Mouse (Mus musculus): ENCODE measurements at regions not wholly inside any gene's neighbourhood (a gene's known extent, or its start where the extent isn't known, plus 50 kb on each side); places are given as distances from the start of the nearest gene placed in this dataset.

- Histone ChIP-seq H3K9ac (ENCODE audit: low read depth, low read length) (no peak overlapping the region), H3K9me3 (ENCODE audit: control insufficient read depth, low read length) (no peaks in the 10 kb centered on the region), H3K4me3 (ENCODE audit: low read length) (no peak overlapping the region), H3K36me3 (ENCODE audit: control insufficient read depth, insufficient read depth, low read length) (no peaks in the 10 kb centered on the region), H3K27ac (ENCODE audit: low read length) (0 out of 2 replicates have a peak overlapping the region, but pooled peaks have one; percentile 19), H3K4me2 (ENCODE audit: low read depth, low read length) (no peak overlapping the region), H3K4me1 (ENCODE audit: control insufficient read depth, insufficient read depth, low read length) (peaks cover 30% of the 10 kb centered on the region), H3K27me3 (replicated peaks; ENCODE audit: control insufficient read depth, insufficient read depth, low read length) (no peaks in the 10 kb centered on the region)
- 56% methylated on average over 5 of the region's 5 CpGs for WGBS
- peak; percentile 67 for ATAC-seq
Measured at GRCm38 (mm10) chr16:93366383-93366941, 237.4 kb downstream of the Setd4 start.

DNA sequence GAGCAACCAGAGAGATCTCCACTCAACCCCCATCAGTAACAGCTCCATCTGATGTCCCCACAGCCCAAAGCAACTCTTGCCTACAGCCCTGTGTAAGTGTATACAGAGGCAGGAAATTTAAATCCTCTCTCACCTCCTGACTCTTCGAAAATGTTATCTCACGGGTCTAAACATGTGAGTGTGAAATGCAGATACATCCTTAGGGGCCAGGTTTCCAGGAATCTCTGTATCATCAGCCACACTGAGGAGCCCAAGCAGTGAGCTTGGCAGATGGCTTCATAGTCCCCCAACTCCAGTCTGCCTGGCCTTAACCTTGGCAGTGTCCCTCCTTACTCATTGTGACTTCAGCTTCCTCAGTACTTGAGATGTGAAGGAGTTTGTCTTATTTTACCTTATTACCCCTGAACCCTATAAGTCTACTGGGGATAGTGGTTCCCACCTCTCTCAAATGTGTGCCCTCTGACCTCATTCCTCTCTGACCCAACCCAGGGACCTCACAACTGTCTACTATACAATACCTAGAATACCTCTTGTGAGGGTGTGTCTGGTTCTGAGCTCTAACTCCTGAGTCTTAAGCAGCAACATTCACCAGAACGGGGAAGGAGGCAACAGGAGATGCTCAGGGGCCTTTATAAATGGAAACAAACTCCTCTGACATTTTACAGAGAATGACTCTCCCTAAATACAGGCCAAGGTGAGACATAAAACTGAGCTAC, 238.5 kb downstream of the Setd4 start:
- Histone ChIP-seq H3K9ac (ENCODE audit: low read depth, low read length) (no peak overlapping the region), H3K4me3 (ENCODE audit: low read length) (no peak overlapping the region), H3K9me3 (ENCODE audit: control insufficient read depth, low read length) (no peaks in the 10 kb centered on the region), H3K27me3 (replicated peaks; ENCODE audit: control insufficient read depth, insufficient read depth, low read length) (no peaks in the 10 kb centered on the region), H3K4me1 (ENCODE audit: control insufficient read depth, insufficient read depth, low read length) (peaks cover 30% of the 10 kb centered on the region), H3K27ac (ENCODE audit: low read length) (no peak overlapping the region), H3K36me3 (ENCODE audit: control insufficient read depth, insufficient read depth, low read length) (no peaks in the 10 kb centered on the region), H3K4me2 (ENCODE audit: low read depth, low read length) (no peak overlapping the region)
- WGBS = 55% methylated on average over 3 of the region's 3 CpGs
- ATAC-seq = no peak

GRCm38 (mm10) chr16:93359772-93360171, 244.1 kb downstream of the Setd4 start:
- no peaks in the 10 kb centered on the region for H3K9me3 ChIP-seq (ENCODE audit: control insufficient read depth, low read length)
- H3K27me3 ChIP-seq (replicated peaks; ENCODE audit: control insufficient read depth, insufficient read depth, low read length) = no peaks in the 10 kb centered on the region
- no peak overlapping the region for H3K27ac ChIP-seq (ENCODE audit: low read length)
- peaks cover 4% of the 10 kb centered on the region; the same call in 1 of the 2 replicates for H3K4me1 ChIP-seq (ENCODE audit: control insufficient read depth, insufficient read depth, low read length)
- no peaks in the 10 kb centered on the region for H3K36me3 ChIP-seq (ENCODE audit: control insufficient read depth, insufficient read depth, low read length)
- H3K4me2 ChIP-seq (ENCODE audit: low read depth, low read length) = no peak overlapping the region
- WGBS = 85% methylated on average over 8 of the region's 8 CpGs
- H3K9ac ChIP-seq (ENCODE audit: low read depth, low read length) = no peak overlapping the region
- no peak overlapping the region for H3K4me3 ChIP-seq (ENCODE audit: low read length)
- ATAC-seq = peak; percentile 56

- no peak overlapping the region for H3K4me3 ChIP-seq (ENCODE audit: low read length)
- no peaks in the 10 kb centered on the region for H3K36me3 ChIP-seq (ENCODE audit: control insufficient read depth, insufficient read depth, low read length)
- no peak for ATAC-seq
- no peak overlapping the region for H3K27ac ChIP-seq (ENCODE audit: low read length)
- no peak overlapping the region for H3K4me2 ChIP-seq (ENCODE audit: low read depth, low read length)
- H3K27me3 ChIP-seq (replicated peaks; ENCODE audit: control insufficient read depth, insufficient read depth, low read length) = no peaks in the 10 kb centered on the region
- no peaks in the 10 kb centered on the region for H3K4me1 ChIP-seq (ENCODE audit: control insufficient read depth, insufficient read depth, low read length)
- H3K9ac ChIP-seq (ENCODE audit: low read depth, low read length) = no peak overlapping the region
- no peaks in the 10 kb centered on the region for H3K9me3 ChIP-seq (ENCODE audit: control insufficient read depth, low read length)
- WGBS = 90% methylated on average over 6 of the region's 6 CpGs
Measured at GRCm38 (mm10) chr16:93358613-93359012, 245.2 kb downstream of the Setd4 start.

DNA sequence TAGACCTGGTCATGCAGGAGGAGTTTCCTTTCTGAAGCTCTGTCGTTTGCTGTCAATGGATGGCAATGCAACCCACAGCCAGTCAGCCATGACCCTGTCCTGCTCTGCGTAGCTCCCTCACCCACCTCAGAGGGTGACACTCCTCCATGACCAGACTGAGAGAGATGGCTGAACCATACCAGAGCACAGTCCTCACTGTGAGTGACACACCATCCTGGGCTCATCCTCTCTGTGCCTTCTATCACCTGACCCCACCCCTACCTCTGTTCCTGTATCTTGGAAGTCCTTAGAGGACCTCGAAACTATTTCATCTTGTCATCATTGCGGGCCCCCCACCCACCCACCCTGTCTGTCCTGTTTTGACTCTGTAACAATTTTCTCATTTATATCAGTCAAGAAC, 245.7 kb downstream of the Setd4 start:
- Histone ChIP-seq H3K4me2 (ENCODE audit: low read depth, low read length) (no peak overlapping the region), H3K9ac (ENCODE audit: low read depth, low read length) (no peak overlapping the region), H3K9me3 (ENCODE audit: control insufficient read depth, low read length) (no peaks in the 10 kb centered on the region), H3K4me3 (ENCODE audit: low read length) (no peak overlapping the region), H3K27me3 (replicated peaks; ENCODE audit: control insufficient read depth, insufficient read depth, low read length) (no peaks in the 10 kb centered on the region), H3K36me3 (ENCODE audit: control insufficient read depth, insufficient read depth, low read length) (no peaks in the 10 kb centered on the region), H3K27ac (ENCODE audit: low read length) (no peak overlapping the region), H3K4me1 (ENCODE audit: control insufficient read depth, insufficient read depth, low read length) (no peaks in the 10 kb centered on the region)
- WGBS = 86% methylated on average over 4 of the region's 4 CpGs
- ATAC-seq = no peak

DNA sequence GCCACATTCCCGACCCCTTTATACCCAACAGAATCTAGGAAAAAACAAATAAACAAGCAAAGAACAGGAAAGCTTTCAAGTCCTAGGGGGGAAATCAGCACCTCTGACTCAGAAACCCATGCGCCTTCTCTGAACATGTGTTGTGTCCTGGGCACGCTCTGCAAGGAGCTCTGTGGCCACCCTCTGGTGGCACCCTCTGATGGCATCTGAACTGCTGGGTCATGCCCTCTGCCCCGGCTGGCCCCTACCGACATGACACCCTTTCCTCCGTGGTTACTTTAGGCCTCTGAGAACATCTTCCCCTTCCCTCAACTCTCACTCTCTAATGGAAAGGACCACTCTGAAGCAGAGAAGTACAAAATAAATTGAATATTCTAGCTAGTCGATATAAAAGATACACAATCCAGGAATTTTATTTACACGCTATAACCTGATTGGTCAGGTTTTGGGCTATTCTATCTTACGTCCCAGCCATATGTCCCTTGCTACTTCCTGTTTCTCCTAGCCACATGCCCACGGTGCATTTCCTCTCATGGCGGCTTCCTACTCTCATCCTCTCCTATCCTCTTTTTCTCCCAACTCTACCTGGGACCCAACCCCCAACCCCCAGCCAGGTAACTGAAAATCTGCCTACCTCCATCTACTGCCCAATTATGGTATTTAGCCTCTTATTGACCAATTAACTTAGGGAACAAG, 248.5 kb downstream of the Setd4 start:
- H3K4me2 ChIP-seq (ENCODE audit: low read depth, low read length) = no peak overlapping the region
- no peak overlapping the region for H3K27ac ChIP-seq (ENCODE audit: low read length)
- no peak for ATAC-seq
- H3K36me3 ChIP-seq (ENCODE audit: control insufficient read depth, insufficient read depth, low read length) = no peaks in the 10 kb centered on the region
- H3K4me1 ChIP-seq (ENCODE audit: control insufficient read depth, insufficient read depth, low read length) = no peaks in the 10 kb centered on the region
- 81% methylated on average over 11 of the region's 11 CpGs for WGBS
- no peak overlapping the region for H3K9ac ChIP-seq (ENCODE audit: low read depth, low read length)
- no peaks in the 10 kb centered on the region for H3K27me3 ChIP-seq (replicated peaks; ENCODE audit: control insufficient read depth, insufficient read depth, low read length)
- no peaks in the 10 kb centered on the region for H3K9me3 ChIP-seq (ENCODE audit: control insufficient read depth, low read length)
- no peak overlapping the region for H3K4me3 ChIP-seq (ENCODE audit: low read length)

- 38% methylated on average over 6 of the region's 6 CpGs for WGBS
- Histone ChIP-seq H3K9me3 (ENCODE audit: control insufficient read depth, low read length) (no peaks in the 10 kb centered on the region), H3K27ac (ENCODE audit: low read length) (no peak overlapping the region)
Measured at GRCm38 (mm10) chr16:93353971-93354370, 249.9 kb downstream of the Setd4 start.

GRCm38 (mm10) chr16:93344555-93344954, 259.3 kb downstream of the Setd4 start:
- H3K9me3 ChIP-seq (ENCODE audit: control insufficient read depth, low read length) = no peaks in the 10 kb centered on the region
- no peak overlapping the region for H3K9ac ChIP-seq (ENCODE audit: low read depth, low read length)

More at GRCm38 (mm10) chr16:93353971-93354370, 249.9 kb downstream of the Setd4 start:
- Histone ChIP-seq H3K36me3 (ENCODE audit: control insufficient read depth, insufficient read depth, low read length) (no peaks in the 10 kb centered on the region), H3K27me3 (replicated peaks; ENCODE audit: control insufficient read depth, insufficient read depth, low read length) (no peaks in the 10 kb centered on the region), H3K4me2 (ENCODE audit: low read depth, low read length) (no peak overlapping the region), H3K4me1 (ENCODE audit: control insufficient read depth, insufficient read depth, low read length) (no peaks in the 10 kb centered on the region), H3K9ac (ENCODE audit: low read depth, low read length) (no peak overlapping the region), H3K4me3 (ENCODE audit: low read length) (no peak overlapping the region)
- no peak for ATAC-seq

DNA sequence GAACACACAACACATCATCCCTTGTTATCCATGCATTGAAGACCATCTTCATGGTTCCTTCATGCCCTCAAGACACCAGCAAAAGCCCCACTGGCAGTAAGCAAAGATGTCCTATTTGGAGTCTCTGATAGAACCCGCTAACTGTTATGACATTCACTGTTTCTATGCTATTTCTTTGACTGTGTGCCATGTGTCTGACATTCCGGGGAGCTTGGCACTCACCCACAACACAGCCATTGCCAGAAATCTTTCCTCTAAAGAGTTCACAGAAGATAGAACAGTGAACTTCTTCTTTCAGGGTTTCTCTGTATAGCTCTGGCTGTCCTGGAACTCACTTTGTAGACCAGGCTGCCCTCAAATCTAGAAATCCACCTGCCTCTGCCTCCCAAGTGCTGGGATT, 261.2 kb downstream of the Setd4 start:
- Histone ChIP-seq H3K9ac (ENCODE audit: low read depth, low read length) (no peak overlapping the region), H3K9me3 (ENCODE audit: control insufficient read depth, low read length) (no peaks in the 10 kb centered on the region), H3K27me3 (replicated peaks; ENCODE audit: control insufficient read depth, insufficient read depth, low read length) (no peaks in the 10 kb centered on the region), H3K4me3 (ENCODE audit: low read length) (no peak overlapping the region), H3K4me2 (ENCODE audit: low read depth, low read length) (no peak overlapping the region), H3K27ac (ENCODE audit: low read length) (no peak overlapping the region), H3K4me1 (ENCODE audit: control insufficient read depth, insufficient read depth, low read length) (no peaks in the 10 kb centered on the region), H3K36me3 (ENCODE audit: control insufficient read depth, insufficient read depth, low read length) (no peaks in the 10 kb centered on the region)
- no peak for ATAC-seq
- WGBS = 82% methylated on average over 2 of the region's 2 CpGs

More at GRCm38 (mm10) chr16:93344555-93344954, 259.3 kb downstream of the Setd4 start:
- Histone ChIP-seq H3K4me3 (ENCODE audit: low read length) (no peak overlapping the region), H3K36me3 (ENCODE audit: control insufficient read depth, insufficient read depth, low read length) (no peaks in the 10 kb centered on the region), H3K27me3 (replicated peaks; ENCODE audit: control insufficient read depth, insufficient read depth, low read length) (no peaks in the 10 kb centered on the region), H3K27ac (ENCODE audit: low read length) (no peak overlapping the region), H3K4me1 (ENCODE audit: control insufficient read depth, insufficient read depth, low read length) (no peaks in the 10 kb centered on the region), H3K4me2 (ENCODE audit: low read depth, low read length) (no peak overlapping the region)
- 77% methylated on average over 5 of the region's 5 CpGs for WGBS
- ATAC-seq = no peak

All from intestine, embryonic 16.5 days (tissue).